Mouse (Mus musculus) adrenal gland, adult 18-20 months (tissue): ENCODE measurements around the gene Slc12a6. TPM values are rescaled to one million over a fixed set of nuclear protein-coding genes. Genes with fewer than 3 reads are reported as not detected.

Source experiments
- DNase-seq, 2 experiments: peaks; one replicate each; pipeline ENCODE4 v3.0.0; 2021 to 2022; ENCODE audit warnings: low spot score in 2 of 2
- long read RNA-seq, 2 experiments: library from polyadenylated mRNA; stranded (forward); transcript quantifications; one replicate each; pipeline ENCODE4 v2.0.0; 2021
- total RNA-seq, 2 experiments: library from RNA; stranded (reverse); gene quantifications; 1 replicate in 1 of 2; 2 replicates in 1 of 2; pipeline ENCODE4 v1.2.3; 2021

The Slc12a6 gene
- 10 to 100 TPM; 26.9 to 32.5 TPM for total RNA-seq
- long read RNA-seq, experiment 1, full-length matches to known transcripts = 1 of 4 reads
- long read RNA-seq, experiment 1, partial matches to known transcripts = 2 of 4 reads
- long read RNA-seq, experiment 1, other reads (novel, unspliced or antisense) = 1 of 4 reads
- long read RNA-seq, experiment 2, partial matches to known transcripts = 1 of 2 reads
- long read RNA-seq, experiment 2, other reads (novel, unspliced or antisense) = 1 of 2 reads

DNA sequence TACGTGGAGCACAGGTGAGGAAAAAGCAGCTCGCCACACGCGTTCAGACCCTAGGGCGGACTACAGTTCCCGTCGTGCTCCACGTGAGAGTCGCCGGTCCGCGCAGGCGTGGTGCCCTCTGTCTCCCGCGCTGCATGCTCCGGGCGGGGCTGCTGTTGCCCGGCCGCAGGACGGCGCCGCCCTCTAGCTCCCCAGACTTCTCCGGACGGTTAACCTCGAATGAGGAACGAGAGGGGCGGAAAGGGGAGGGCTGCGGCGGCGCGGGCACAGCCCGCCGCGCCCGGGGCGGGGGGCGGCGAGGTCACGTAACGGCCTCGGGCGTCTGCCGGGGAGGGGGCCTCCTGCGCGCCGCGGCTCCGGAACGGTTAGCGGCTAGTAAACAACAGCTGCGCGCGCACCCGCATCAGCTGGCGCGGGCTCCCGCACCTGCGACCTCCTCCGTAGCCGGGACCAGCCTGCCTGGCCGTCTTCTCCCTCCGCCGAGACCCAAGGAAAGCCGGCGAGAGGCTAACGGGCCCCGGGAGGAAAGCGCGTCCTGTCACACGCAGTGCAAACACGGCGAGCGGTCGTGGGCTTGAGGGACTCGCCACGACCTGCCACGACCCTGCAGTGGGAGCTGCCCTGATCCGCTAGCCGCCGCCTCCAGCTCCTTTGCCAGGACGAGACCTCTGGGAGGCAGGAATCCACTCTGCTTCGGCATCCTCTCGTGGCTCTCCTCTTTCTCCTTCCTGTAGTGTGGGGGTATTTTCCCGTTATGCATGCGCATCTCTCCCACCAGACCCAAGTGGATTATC, at the start of gene Slc12a6:
Slc12a6 (plus strand) TSS at position 378 of the 794 bp plus-strand sequence.
- peak; percentile 90 to 91 for DNase-seq

DNA sequence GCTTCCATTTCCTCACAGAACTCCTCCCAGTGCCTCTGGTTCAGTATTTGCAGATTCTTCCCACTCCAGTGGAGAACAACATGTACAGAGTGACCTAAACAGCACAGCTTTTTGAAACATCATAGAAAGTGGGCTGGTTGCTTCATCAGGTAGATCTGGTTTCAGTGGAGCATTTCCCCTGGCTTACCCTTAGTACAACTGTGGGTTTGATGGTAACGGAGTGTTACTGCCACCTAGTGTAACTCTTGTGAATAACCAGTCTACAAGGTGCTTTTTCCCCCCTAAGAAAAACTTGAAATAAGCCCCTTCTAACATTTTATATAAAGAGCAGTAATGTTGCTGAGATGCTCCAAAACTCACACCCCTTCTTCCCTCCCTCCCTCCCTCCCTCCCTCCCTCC, 49.6 kb upstream of the Slc12a6 start:
- DNase-seq = no peak

DNA sequence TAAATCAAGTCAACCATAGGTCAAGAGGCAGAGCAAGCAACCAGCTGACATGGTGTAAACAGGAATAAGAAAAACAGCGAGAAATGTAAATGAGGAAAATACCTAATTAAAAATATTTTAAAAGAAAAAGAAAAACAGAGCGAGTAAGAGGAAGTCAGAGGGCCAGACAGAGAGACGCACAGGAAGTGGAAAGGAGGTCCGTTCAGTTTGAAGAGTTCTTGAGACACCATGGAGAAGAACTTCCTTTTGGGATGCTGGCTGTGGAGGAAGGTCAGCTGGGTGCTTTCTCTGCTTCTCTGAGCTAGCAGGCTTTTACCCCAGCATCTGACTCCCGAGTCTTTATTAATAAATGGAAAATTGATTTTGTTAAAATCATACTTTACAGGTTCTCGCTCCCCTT, 48.0 kb upstream of the Slc12a6 start:
- DNase-seq = no peak

DNA sequence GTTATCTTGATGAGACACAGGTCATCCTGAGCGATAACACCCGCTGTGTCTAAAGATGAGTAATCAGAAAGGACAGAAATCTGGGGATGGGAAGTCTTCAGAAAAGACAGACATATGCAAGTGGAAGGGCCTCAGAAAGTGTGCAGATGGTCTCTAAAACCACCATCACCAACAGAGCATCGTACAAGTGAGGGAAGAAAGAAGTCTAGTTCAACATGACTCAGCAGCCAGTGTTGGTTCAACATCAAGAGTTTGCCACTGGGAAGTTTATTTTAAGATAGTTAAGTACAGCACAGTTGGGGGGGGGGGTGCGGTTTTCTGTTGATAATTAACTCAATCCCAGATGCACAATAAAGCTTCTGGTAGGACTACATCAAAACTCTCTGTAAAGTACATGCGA, 44.7 kb upstream of the Slc12a6 start:
- no peak for DNase-seq

DNA sequence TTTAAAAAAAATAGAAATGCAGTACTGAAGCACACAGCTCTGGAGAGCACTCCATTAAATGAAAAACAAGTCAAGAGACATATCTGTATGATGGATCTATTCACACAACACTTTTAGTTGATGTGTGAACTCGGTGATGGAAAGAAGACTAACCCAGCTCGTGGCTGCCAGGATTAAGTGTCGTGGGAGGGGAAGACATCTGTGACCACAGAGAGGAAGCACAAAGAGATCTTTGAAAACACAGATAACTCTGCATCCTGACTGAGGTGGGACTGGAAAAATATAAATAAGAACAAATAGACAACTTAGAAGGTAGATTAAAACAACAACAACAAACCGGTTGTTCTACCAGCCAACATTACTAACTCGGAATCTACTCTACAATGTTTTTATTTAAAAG, 43.0 kb upstream of the Slc12a6 start:
- no peak for DNase-seq

DNA sequence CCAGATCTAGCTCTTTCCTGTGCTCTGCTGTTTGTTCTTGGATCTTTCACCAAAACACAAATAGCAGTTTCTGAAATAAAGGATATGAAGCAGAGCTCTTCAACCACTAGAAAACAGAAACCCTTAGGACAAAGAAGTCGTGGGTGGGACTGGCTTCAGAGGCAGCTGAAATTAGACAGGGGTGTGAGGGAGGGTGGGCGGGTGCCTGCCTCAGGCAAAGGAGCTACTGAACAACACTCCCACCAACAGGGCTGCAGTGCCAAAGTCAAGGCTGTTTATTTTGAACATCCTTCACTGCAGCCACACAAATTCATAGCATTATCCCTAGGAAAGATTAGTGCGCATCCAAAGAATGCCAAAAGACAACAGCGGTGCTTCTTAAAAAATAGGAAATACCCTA, 41.3 kb upstream of the Slc12a6 start:
- no peak for DNase-seq

DNA sequence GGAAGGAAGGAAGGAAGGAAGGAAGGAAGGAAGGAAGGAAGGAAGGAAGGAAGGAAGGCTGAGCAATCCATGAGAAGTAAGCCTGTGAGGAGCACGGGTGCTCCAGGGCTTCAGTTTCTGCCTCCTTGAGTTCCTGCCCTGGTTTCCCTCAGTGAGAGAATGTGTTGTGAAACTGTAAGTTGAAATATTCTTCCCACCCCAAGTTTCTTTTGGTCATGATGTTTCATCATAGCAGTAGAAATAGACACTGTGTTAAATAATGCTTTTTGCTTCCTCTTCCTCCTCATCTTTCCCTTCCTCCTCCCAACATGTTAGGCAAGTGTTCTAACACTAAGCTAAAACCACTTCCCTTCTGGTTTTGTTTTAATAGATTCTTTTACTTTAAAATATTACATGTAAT, 33.0 kb upstream of the Slc12a6 start:
- no peak for DNase-seq

DNA sequence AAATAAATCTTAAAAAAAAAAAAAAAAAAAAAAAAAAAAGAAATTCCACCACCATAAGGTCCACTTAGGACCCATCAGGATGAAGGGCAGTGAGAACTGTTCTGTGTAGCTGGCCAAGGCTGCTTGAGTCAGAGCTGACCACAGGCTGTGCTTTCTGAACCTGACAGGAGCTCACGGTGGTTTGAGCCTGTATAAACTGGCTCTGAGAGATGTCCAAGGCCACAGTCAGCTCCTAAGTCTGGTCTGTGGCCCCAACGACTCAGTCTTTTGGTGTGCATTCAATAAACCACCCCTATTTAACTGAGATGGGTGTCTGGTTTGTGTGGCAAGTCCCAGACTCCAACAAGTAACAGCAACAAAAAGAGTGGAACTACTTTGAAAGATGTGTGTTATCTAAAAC, 29.0 kb upstream of the Slc12a6 start:
- no peak for DNase-seq

DNA sequence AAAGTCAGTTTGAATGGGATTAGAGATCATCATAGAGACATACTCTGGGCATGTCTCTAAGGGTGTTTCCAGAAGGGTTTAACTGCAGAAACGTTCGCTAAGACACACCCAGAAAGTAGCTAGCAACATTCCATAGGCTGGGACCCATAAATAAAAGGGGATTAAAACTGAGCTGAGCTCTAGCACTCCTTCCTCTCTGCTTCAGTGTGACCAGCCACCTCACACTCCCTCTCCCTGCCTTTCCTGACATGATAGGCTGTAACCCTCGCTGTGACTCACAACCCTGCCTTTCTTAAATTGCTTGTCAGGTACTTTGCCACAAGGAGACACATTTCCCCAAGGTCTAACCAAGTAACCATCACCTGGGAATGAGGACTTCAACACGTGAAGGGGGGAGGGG, 27.6 kb upstream of the Slc12a6 start:
- no peak for DNase-seq

DNA sequence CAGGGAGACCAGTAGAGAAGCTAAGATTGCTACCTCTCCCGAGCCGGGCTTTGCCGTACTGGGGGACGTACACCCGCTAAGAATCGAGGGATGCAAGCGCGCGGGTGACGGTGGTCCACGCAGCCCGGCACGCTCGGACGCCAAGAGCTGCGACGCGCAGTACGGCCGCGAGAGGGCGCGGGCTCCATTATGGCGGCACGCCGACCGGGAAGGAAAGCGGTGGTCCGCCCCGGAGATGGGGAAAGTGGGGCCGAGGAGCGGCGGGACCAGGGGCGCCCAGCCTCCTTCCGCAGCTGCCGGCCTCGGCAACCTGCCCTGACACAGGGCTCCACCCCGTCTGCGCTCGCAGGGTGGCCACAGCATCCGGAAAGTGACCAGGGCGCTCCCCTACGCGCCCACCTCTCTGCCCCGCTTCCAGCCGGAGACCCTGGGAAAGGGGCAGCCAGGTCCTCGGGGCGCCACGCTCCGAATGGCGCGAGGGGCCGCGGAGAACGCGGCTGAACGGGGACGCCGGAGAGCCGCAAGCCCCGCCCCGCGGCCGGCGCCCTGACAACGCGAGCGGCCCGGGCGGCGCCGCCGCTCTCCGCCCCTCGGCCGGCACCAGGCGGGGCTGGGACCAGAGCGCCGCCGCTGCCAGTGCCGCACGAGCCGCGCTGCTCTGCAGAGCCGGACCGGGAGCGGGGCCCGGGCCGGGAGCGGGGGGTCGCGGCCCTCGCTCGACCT, 26.3 kb upstream of the Slc12a6 start, which contains the start of gene Lpcat4:
Lpcat4 (plus strand) TSS at position 257 of the 723 bp plus-strand sequence.
- peak; percentile 88 to 92 for DNase-seq

DNA sequence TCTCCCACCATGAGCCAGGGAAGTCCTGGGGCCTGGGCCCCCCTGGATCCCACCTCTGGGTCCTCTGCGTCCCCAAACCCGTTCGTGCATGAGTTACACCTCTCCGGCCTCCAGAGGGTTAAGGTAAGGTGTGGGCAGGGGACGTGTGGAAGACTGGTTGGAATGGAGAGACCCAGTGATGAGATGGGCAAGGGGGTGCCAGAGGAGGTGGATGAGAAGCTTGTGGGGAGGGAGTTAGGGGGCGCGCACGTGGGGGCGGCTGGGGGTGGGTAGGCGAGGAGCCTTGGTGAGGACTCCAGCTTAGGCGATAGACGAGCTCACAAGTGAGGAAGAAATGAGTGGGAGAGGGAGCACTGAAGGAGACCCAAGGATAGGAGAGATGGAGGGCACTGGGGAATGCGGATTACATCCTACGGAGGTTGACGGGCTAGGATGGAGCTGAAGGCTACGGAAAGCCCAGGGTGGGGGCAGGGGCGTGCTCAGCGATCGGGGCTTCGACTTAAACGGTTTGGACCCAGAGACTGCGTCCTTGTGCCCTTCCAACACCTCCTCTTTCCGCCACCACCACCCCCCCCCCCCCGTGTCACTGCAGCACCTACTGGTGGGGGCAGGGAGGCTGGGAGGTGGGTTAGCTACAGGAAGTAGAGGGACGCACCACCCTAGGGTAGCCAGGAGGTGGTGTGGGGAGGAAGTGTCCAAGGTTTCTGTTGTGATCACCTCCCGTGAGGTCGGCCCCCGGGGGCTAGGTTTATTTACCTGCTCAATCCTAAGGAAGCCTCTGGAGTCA, 25.5 kb upstream of the Slc12a6 start:
- no peak for DNase-seq

DNA sequence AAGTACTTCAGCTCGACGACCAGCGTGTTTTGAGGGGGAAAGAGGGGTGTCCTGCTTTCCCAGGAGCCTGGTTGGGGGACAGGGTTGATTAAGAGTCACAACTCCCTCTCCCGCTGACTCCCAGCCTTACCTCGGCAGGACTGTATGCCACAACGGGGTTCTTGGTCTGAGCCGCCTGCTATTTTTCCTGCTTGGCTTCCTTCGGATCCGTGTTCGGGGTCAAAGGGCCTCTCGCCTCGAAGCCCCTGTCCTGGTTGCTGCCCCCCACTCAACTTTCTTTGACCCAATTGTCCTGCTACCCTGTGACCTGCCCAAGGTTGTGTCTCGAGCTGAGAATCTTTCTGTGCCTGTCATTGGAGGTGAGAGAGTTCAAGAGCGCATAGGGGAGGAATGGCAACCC, 23.8 kb upstream of the Slc12a6 start:
- no peak for DNase-seq

DNA sequence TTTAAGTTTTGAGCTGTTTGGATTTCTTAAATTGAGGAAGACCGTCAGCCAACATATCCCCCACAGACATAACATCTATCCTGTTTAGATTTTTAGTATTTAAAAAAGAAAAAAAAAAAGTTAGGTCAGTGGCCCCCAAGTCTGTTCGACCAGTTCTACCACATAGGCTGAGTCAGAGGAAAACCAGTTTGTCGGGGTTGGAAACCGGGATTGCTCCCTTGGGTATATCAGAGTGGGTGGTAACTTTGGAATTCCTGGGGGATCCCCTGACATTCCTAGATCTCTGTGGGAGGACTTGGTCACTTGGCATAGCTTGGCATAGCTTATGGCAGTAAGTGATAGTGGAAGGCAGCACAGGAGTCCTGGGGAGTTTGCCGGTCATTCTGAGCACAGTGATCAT, 20.3 kb upstream of the Slc12a6 start:
- no peak for DNase-seq

DNA sequence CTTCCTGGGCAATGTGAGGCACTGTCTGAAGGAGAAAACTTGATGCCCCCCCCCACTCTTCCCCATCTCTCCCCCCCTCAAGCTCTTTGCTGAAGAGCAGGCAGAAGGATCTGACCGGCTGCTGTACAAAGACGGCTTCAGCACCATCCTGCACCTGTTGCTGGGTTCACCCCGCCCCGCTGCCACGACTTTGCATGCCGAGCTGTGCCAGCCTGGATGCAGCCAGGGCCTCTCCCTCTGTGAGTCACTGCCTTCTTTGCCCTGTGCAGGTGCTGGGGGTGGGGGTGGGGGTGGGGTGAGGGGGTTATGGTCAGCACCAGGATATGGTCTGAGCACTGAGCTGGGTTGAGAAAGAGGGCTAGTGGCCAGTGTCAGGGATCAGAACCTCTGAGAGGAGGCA, 19.4 kb upstream of the Slc12a6 start:
- no peak for DNase-seq

DNA sequence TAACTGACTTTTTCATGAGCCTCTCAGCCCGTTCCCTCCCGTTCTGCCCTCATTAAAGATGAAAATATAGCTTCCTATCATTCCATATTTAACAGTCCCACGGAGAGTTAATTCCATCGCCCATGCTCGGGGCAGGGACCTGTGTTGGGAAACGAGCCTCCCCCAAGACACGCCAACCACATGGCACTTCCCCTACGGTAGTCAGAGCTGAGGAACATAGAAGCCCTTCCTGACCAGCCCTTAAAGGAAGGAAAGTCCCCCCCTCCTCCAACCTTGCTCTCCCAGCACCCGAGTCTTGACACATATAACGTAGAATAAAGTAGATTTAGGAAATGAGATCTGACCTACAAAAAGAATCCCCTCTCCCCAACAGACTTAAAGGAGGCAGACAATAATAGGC, 18.3 kb upstream of the Slc12a6 start:
- no peak for DNase-seq

DNA sequence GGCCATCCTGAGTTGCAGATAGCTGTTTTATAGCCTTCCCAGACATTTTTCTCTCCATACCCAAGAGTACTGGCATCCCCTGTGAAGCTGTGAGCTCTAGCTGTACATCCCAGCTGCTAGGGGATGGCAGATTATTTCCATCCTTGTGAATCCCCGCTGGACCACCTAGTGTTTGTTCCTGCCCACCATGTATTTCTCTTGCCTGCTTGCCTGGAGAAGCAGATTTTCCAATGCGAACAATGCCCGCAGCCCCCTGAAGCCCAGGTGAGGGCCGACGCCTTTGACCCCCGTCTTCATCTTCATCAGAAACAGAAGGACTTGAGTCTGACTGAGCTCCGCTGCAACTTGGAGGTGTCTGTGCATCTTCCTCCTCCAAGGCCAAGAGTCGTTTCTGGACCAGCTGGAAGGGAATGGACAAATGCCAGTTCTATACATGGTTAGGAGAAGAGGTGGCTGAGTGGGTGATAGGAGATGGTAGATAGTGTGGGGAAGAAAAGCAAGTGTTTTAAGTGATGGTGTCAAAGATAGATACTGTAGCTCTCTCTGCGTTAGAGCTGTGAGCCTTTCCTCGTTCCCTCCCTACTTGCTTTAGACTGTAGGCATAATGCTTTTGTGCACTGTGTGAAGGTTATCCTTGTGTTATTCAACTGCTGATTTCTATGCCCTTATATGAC, 15.7 kb upstream of the Slc12a6 start:
- no peak for DNase-seq

DNA sequence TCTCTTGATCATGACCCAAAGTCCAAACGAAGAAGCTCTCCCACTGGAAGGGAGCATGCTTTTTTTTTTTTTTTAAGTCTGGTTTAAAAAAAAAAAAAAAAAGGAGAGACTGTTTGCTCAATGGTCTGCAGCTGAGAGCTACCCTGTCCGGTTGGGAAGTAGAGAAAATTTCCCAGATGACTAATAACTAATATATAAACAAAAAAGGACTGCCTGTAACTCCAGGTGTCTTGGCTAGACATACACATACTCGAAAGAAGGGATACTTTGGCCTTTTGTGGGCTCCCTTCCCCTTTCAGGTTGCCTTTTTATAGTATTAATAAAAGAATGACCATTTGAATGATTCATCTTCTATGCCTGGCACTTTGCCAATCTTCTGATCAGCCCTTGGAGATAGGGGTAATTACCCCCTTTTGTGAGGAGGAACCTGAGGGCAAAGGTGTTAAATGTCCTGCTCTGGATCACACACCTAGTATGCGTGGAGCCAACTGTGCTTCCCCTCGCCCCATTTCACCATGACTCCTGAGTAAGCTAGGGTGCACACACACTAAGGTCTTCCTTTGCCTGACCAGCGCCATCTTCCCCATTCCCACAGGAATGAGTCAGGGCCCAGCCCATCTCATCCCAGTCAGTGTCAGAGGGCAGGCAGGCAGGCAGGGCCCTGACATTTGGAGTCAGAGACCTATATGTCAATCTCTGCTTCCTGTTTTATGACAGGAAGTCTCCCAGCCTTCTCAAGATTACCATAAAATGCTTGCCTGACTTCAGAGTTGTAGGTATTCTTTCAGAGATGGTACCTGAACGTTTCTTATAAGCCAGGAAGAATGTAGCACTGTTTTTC, 10.7 kb upstream of the Slc12a6 start:
- DNase-seq = no peak

DNA sequence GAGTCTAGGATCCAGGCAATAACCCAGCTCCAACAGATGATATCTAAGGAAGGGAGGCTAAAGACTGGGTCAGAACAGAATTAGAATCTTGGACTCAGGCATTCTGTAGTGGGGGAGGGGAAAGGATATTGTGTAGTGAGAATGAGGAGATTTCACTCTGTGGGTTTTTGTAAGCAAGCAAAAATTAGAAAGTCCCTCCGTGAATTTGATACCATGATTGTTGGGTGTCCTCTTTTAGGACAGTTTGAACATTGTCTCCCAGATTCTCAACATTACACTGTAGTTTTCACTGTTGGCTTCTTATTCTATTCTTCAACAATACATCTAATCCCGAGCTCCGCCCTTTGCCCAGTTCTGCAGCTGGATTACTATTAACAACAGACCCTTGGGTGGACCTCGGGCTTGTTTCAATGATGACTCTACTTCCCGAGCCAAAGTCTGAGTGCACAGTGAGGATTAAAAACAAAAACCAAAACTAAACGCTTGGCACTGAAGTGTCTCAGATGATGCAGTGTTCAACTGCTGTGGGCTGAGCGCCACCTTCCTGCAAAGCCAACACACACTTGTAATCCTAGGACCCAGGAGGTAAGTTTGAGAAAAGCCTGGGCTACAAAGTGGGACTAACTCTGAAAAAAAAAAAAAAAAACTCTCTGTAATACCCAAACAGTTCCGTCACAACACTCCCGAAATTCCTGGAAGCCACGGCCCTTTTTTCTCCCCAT, 6.2 kb upstream of the Slc12a6 start, which contains the start of gene Nutm1:
Nutm1 (minus strand) TSS at position 51 of the 722 bp plus-strand sequence.
- DNase-seq = no peak
